Mouse (Mus musculus): ENCODE data around the gene Kpna1.
"Not testable (repeated sequence)": the region's sequence is repeated elsewhere in the genome, so short reads cannot be mapped to it uniquely, and the experiment has no call there.

DNA sequence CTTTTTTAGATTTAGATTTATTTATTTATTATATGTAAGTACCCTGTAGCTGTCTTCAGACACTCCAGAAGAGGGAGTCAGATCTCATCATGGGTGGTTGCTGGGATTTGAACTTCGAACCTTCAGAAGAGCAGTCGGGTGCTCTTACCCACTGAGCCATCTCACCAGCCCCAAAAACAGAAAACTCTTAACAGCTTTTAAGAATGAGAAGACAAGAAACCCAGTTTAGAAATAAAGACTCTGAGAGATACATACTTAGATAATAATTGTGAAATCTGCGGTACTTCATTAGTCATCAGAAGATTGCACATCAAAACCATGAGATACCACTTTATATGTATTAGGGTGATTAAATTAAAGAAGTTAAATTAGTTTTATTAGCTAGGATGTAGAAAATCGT, 20.3 kb downstream of the Kpna1 start:
- TF ChIP-seq CTCF (IDR thresholded peaks at IDR 0.05; ENCODE audit: control insufficient read depth, insufficient read depth, insufficient read length); MYOD1 (IDR thresholded peaks at IDR 0.05; ENCODE audit: control insufficient read depth, insufficient read length, low read depth); MYOG (IDR thresholded peaks at IDR 0.05; ENCODE audit: control insufficient read depth, extremely low read depth, insufficient read length); CEBPB (IDR thresholded peaks at IDR 0.05; ENCODE audit: low read depth); USF1 (IDR thresholded peaks at IDR 0.05; ENCODE audit: low read depth): not testable (repeated sequence)

All from C2C12 (cell line).